Mouse (Mus musculus) brown adipose tissue, adult 24 weeks (tissue): ENCODE results near the gene Glis3. TPM values are rescaled to one million over a fixed set of nuclear protein-coding genes. Genes with fewer than 3 reads are reported as not detected.

ENCODE experiments used
- H3K27ac ChIP-seq: fragments of 200-500 bp; replicated peaks from 2 replicates; pipeline ENCODE4 v1.5.1; 2012; ENCODE audit warnings: low read depth, mild to moderate bottlenecking, low read length
- H3K4me1 ChIP-seq: fragments of 200-500 bp; 2 replicates; pipeline ENCODE4 v1.6.1; 2012; ENCODE audit warnings: low read length, mixed read lengths; ENCODE audit not compliant: control insufficient read depth, insufficient read depth, insufficient read length
- H3K4me3 ChIP-seq: fragments of 200-500 bp; 2 replicates; pipeline ENCODE4 v1.5.1; 2012; ENCODE audit warnings: low read depth, mild to moderate bottlenecking, low read length, moderate library complexity; ENCODE audit not compliant: insufficient read depth
- polyA plus RNA-seq: library from polyadenylated mRNA; stranded (reverse); fragments of >200 nt; gene quantifications from 2 replicates; pipeline ENCODE4 v1.2.4, GENCODE M21; 2012; ENCODE audit not compliant: missing spikeins, insufficient read depth, insufficient read length

Gene Glis3
- 1.7 and 4.2 TPM in 2 replicates for polyA plus RNA-seq

GRCm38 (mm10) chr19:28679776-28680391 is at the start of gene Glis3:
Gene Glis3, minus strand, starts transcription at chr19:28680077.
- Histone ChIP-seq H3K4me1 (peaks cover 15% of the 10 kb centered on the region; the same call in 1 of the 2 replicates), H3K27ac (no peak within 1 kb of the TSS), H3K4me3 (peak within 1 kb of the TSS; percentile 73)

- no peaks in the 10 kb centered on the region for H3K4me1 ChIP-seq
These were observed 46.4 kb upstream of the Glis3 start for GRCm38 (mm10) chr19:28726161-28726880.

GRCm38 (mm10) chr19:28724641-28725040 is 44.8 kb upstream of the Glis3 start:
- H3K4me3 ChIP-seq = no peak overlapping the region
- H3K4me1 ChIP-seq = no peaks in the 10 kb centered on the region
- no peak overlapping the region for H3K27ac ChIP-seq

More at GRCm38 (mm10) chr19:28726161-28726880, 46.4 kb upstream of the Glis3 start:
- no peak overlapping the region for H3K4me3 ChIP-seq
- H3K27ac ChIP-seq = no peak overlapping the region

GRCm38 (mm10) chr19:28722626-28723025 is 42.7 kb upstream of the Glis3 start:
- Histone ChIP-seq H3K4me3 (no peak overlapping the region), H3K4me1 (no peaks in the 10 kb centered on the region), H3K27ac (no peak overlapping the region)

GRCm38 (mm10) chr19:28721834-28722233 is 42.0 kb upstream of the Glis3 start:
- H3K4me1 ChIP-seq = no peaks in the 10 kb centered on the region
- H3K4me3 ChIP-seq = no peak overlapping the region
- no peak overlapping the region for H3K27ac ChIP-seq

GRCm38 (mm10) chr19:28720016-28720415 is 40.1 kb upstream of the Glis3 start:
- Histone ChIP-seq H3K4me1 (no peaks in the 10 kb centered on the region), H3K4me3 (no peak overlapping the region), H3K27ac (no peak overlapping the region)

- H3K4me3 ChIP-seq = no peak overlapping the region
- H3K27ac ChIP-seq = no peak overlapping the region
- no peaks in the 10 kb centered on the region for H3K4me1 ChIP-seq
These were observed 34.8 kb upstream of the Glis3 start for GRCm38 (mm10) chr19:28714674-28715073.

GRCm38 (mm10) chr19:28697718-28698117 is 17.8 kb upstream of the Glis3 start:
- no peak overlapping the region for H3K4me3 ChIP-seq
- no peaks in the 10 kb centered on the region for H3K4me1 ChIP-seq
- H3K27ac ChIP-seq = no peak overlapping the region

GRCm38 (mm10) chr19:28686398-28686797 is 6.5 kb upstream of the Glis3 start:
- no peak overlapping the region for H3K4me3 ChIP-seq
- no peaks in the 10 kb centered on the region for H3K4me1 ChIP-seq
- no peak overlapping the region for H3K27ac ChIP-seq

- Histone ChIP-seq H3K4me3 (no peak overlapping the region), H3K27ac (no peak overlapping the region), H3K4me1 (no peaks in the 10 kb centered on the region)
These were observed 5.6 kb upstream of the Glis3 start for GRCm38 (mm10) chr19:28685484-28685883.

GRCm38 (mm10) chr19:28684347-28684746 is 4.5 kb upstream of the Glis3 start:
- H3K27ac ChIP-seq = no peak overlapping the region
- H3K4me3 ChIP-seq = no peak overlapping the region
- H3K4me1 ChIP-seq = 0 out of 2 replicates have a peak, but pooled peaks cover 3% of the 10 kb centered on the region

- Histone ChIP-seq H3K27ac (no peak overlapping the region), H3K4me3 (no peak overlapping the region), H3K4me1 (peaks cover 9% of the 10 kb centered on the region; the same call in 1 of the 2 replicates)
These were observed 3.5 kb upstream of the Glis3 start for GRCm38 (mm10) chr19:28683346-28683745.

GRCm38 (mm10) chr19:28679291-28679775 is 544 bp downstream of the Glis3 start:
- H3K4me1 ChIP-seq = peaks cover 15% of the 10 kb centered on the region; the same call in 1 of the 2 replicates
- peak overlapping the region; percentile 73 for H3K4me3 ChIP-seq
- no peak overlapping the region for H3K27ac ChIP-seq

GRCm38 (mm10) chr19:28678646-28679270 is 1.1 kb downstream of the Glis3 start:
- H3K4me3 ChIP-seq = peak overlapping the region; percentile 73
- H3K27ac ChIP-seq = no peak overlapping the region
- peaks cover 15% of the 10 kb centered on the region; the same call in 1 of the 2 replicates for H3K4me1 ChIP-seq

- peaks cover 15% of the 10 kb centered on the region; the same call in 1 of the 2 replicates for H3K4me1 ChIP-seq
- H3K4me3 ChIP-seq = peak overlapping the region; percentile 73
- no peak overlapping the region for H3K27ac ChIP-seq
These were observed 2.0 kb downstream of the Glis3 start for GRCm38 (mm10) chr19:28677728-28678438.
